Comparison of ENCODE assay signal across 9 mouse cellular contexts in the genomic region with DNA sequence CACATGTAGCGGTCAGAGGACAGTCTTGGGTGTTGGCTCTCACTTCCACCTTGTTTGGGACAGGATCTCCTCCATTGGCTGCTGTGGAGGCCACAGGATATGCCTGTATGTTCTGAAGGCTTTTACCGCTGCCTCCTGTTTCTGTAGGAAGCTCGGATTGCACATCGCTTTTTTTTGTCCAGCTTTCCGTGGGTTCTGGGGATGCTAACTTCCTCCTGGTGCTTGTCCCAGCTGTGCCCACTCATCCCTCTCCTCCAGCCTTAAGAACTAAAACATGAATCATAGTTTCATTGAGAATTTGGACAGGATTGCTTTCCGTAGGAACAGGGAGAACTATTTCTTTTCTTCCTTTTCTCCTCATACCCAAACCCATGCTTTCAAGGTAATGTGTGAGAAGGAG.
"Had no signal": no experiment of that assay in that cellular context is flagged by ENCODE, and none has a peak within 500 bp of the region (broad histone marks: within the 10 kb centered on the region; RNA-seq: fewer than 3 reads in every experiment).

No protein-coding gene starts in this region.

- DNase-seq: kidney, adult 11 months; kidney, postnatal 10 days; kidney, postnatal 4 days; lung, embryonic 14.5 days; lung, postnatal 10 days; lung, postnatal 4 days; midbrain, embryonic 14.5 days; thymus, postnatal 14 days had no signal

- ATAC-seq: liver, embryonic 12.5 days had no signal
